Mouse (Mus musculus) cerebellum, postnatal 14 days (tissue): ENCODE measurements around the gene Mab21l2.

Experiments used
- DNase-seq, 2 experiments: peaks; one replicate each; pipeline ENCODE4 v3.0.0; 2021; ENCODE audit warnings: mixed read lengths in 2 of 2

Mab21l2 gene

DNA sequence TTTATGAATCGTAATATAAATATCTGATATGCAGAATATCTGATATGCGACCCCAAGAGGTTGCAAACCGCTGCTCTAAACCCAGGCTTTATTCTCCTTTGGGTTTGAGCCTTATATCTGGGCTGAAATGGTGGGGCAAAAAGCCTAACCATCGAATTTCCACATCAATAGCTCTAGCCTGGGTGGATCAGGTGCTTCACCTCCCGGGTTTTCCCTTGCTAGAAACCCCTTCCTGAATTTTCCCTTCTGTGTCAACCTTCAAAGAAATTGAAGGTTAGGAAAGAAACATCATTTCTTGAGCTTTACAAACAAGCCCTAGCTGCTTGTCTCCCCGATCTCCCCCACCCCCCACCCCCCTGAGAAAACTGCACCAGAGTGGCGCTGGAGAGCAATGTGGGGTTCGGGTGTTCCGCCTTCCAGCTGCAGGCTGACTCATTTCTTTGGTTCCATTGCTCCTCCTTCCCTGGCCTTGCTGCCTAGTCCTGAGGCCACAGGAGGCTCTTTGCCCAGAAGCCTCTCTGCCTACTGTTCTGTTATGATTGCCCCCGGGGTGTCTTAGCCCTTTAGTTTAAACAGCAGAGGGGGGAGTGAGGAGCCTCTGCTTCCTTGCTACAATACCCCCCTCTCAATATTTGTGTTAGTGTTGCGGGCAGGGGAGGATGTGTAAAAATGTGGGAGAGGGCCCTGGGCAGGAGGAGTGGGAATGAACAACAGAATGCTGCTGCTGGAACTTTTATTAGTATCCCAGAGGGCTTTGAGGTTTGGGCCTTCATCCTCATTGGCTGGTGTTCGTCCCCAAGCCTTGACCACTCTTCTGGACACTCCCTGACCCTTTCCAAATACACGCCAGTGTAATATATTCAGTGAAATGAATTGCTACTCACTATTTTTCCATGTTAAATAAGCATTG, 9.5 kb downstream of the Mab21l2 start:
- no peak for DNase-seq

DNA sequence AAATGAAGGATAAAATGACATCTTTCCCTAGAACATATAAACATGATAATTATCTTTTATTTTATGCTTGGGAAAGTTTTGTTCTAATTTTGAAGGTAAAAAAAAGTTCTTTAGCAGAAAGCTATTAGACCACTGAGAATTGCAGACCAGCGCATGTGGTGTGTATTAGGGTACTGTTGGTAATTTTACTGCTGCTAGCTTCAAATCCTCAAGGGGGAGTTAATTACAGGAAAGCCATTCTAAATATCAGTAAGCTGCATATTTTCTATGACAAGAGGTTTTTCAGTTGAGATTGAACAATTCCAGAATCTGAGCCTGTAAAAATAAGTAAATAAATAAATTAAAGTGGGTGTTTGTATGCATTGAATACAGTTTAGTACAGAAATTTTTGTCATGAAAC, 11.7 kb downstream of the Mab21l2 start:
- no peak for DNase-seq

DNA sequence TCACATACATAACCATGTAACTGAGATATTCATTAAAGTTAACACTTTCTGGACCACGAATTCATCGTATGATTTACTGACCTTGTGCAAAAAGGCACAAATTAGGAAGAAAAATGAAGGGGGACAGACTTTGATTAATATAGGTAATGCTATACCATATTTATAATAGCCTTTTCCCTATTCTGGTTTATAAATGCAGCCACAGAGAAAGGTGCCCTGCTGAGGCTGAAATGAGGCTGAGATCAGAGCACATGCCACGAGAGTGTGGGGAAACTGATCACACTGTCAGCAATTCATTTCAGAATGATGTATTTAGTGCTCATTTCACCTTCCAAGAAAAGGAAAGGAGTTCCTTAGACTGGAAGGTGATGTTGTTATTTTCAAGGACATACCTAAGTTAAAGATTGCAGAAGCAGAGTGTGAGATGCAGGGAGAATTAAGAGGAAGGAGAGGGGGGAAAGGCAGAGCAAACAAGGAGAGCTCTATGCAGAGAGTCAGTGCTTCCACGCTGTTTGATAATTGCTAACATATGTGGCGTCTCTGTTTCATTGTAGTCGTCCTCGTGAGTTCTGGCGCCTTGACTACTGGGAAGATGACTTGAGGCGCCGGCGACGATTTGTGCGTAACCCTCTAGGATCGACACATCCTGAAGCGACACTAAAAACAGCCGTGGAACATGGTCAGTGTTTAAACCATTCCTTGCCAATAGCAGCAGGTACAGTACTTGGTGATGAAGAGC, 16.7 kb downstream of the Mab21l2 start:
- DNase-seq: no peak

DNA sequence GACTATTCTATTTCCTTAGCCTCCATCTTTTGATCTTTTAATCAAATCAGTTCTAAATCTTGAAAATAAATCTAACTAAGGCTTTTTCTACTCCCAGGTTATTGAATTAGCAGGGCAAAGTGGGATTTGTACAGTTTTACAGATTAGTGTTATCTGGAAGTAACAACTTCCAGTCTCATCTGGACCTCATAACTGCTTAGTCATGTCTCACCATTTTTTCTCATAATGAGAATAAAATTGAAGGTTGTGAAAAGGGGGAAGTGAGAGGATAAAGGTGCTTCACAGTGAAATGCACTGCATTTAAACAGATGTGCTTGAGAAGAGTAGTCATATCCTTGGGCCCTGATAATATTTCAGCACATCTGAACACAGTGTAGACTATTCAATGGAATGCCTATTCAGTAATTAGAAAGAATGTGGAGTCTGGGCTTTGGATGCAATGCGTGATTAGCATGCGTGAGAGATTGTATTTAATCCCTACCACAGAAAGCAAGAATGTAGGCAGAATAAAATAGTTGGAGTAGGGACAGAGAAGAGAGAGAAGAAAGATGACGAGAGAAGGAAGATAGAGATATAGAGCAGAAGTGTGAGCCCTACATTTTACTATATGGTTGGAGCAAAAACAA, 25.4 kb downstream of the Mab21l2 start:
- no peak for DNase-seq

DNA sequence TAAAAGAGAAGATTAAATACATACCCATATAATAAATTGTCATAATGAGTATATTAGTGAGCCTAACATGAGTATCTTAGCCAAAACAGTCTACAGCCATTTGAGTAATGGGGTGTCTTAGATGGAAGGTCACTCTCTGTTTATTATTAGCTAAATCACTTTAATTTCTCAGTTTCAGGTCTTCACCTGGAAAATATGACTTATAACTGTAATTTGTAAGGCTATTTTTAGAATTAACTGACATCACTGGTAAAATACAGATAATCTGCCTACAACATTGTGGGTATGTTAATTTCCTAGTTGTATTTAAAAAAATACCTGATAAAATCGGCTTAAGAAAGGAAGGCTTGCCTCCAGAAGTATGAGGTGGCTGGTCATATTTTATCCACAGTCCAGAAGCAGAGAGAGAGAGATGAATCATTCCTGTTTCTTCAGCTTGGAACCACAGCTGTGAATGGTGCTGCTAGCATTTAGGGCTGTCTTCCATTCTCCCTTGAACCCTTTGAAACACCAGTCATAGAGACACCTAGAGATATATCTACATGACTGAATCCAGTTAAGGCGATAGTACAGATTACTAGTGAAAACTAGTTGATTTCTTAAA, 29.8 kb downstream of the Mab21l2 start:
- DNase-seq: no peak

GRCm38 (mm10) chr3:86500586-86500985, 47.8 kb downstream of the Mab21l2 start:
- no peak for DNase-seq
